Mouse (Mus musculus) MEL (cell line): Measurements from ENCODE around the gene Hexim1. TPM values are rescaled to one million over a fixed set of nuclear protein-coding genes. Genes with fewer than 3 reads are reported as not detected.
A peak's percentile ranks its signal among the peaks of the same experiment; 100 is the strongest.

ENCODE experiments used
- DNase-seq: peaks from one replicate; pipeline ENCODE4 v3.0.0; 2011; ENCODE audit warnings: low read depth, low spot score
- H3K27ac ChIP-seq: 2 replicates; pipeline ENCODE4 v1.5.1; 2012; ENCODE audit warnings: low read depth, mild to moderate bottlenecking, control low read depth, low read length, moderate library complexity; ENCODE audit not compliant: control insufficient read depth
- H3K27me3 ChIP-seq, 2 experiments: fragments of 150-350 bp in 1 of 2; sonication (generic) in 1 of 2; 2 replicates each; pipeline ENCODE4 v1.6.1; 2012; ENCODE audit warnings: low read length in 2 of 2, mild to moderate bottlenecking in 2 of 2, improper control_type of control experiment in 1 of 2, moderate library complexity in 1 of 2; ENCODE audit not compliant: insufficient read depth in 2 of 2, control insufficient read depth in 1 of 2
- H3K36me3 ChIP-seq, 2 experiments: 2 replicates each; pipeline ENCODE4 v1.6.1; 2012 to 2014; ENCODE audit warnings: low read length in 2 of 2, improper control_type of control experiment in 1 of 2, inconsistent platforms in 1 of 2, mild to moderate bottlenecking in 1 of 2; ENCODE audit not compliant: insufficient read depth in 2 of 2, control insufficient read depth in 1 of 2
- H3K4me1 ChIP-seq, 2 experiments: fragments of 150-350 bp in 1 of 2; sonication (generic) in 1 of 2; 2 replicates each; pipeline ENCODE4 v1.6.1; 2012; ENCODE audit warnings: low read length in 2 of 2, improper control_type of control experiment in 1 of 2, mild to moderate bottlenecking in 1 of 2; ENCODE audit not compliant: insufficient read depth in 2 of 2, control insufficient read depth in 1 of 2
- H3K4me3 ChIP-seq, 2 experiments: fragments of 150-350 bp in 1 of 2; sonication (generic) in 1 of 2; 2 replicates each; pipeline ENCODE4 v1.5.1; 2012; ENCODE audit warnings: low read depth in 2 of 2, low read length in 2 of 2, mild to moderate bottlenecking in 2 of 2, moderate library complexity in 2 of 2, control low read depth in 1 of 2, improper control_type of control experiment in 1 of 2; ENCODE audit not compliant: control insufficient read depth in 1 of 2, insufficient read depth in 1 of 2
- H3K79me2 ChIP-seq: 2 replicates; pipeline ENCODE4 v1.6.1; 2012; ENCODE audit warnings: mild to moderate bottlenecking, low read length, moderate library complexity; ENCODE audit not compliant: control insufficient read depth, poor library complexity, insufficient read depth
- H3K9ac ChIP-seq: 2 replicates; pipeline ENCODE4 v1.6.1; 2012; ENCODE audit warnings: low read depth, mild to moderate bottlenecking, control low read depth, low read length, moderate library complexity; ENCODE audit not compliant: control insufficient read depth, poor library complexity, severe bottlenecking
- H3K9me3 ChIP-seq: fragments of 150-350 bp; sonication (generic); replicated peaks from 2 replicates; pipeline ENCODE4 v1.6.1; 2012; ENCODE audit warnings: mild to moderate bottlenecking, low read length, improper control_type of control experiment, moderate library complexity; ENCODE audit not compliant: insufficient read depth
- CHD1 ChIP-seq: IDR thresholded peaks from 2 replicates; pipeline ENCODE4 v1.6.1; 2012; ENCODE audit warnings: low read depth, mild to moderate bottlenecking, inconsistent platforms, low read length, improper control_type of control experiment
- E2F4 ChIP-seq: IDR thresholded peaks from 2 replicates; pipeline ENCODE4 v1.6.1; 2011; ENCODE audit warnings: low read depth, low read length, improper control_type of control experiment, borderline replicate concordance
- GABPA ChIP-seq: IDR thresholded peaks from 2 replicates; pipeline ENCODE4 v1.6.1; 2012; ENCODE audit warnings: low read depth, mild to moderate bottlenecking, inconsistent platforms, low read length, improper control_type of control experiment, moderate library complexity
- HCFC1 ChIP-seq: IDR thresholded peaks from 2 replicates; pipeline ENCODE4 v1.6.1; 2012; ENCODE audit warnings: low read depth, mild to moderate bottlenecking, inconsistent platforms, low read length, improper control_type of control experiment, moderate library complexity
- JUND ChIP-seq: IDR thresholded peaks from 2 replicates; pipeline ENCODE4 v1.6.1; 2011; ENCODE audit warnings: low read depth, mild to moderate bottlenecking, improper control_type of control experiment, low read length
- KAT2A ChIP-seq: conservative IDR thresholded peaks from 2 replicates; pipeline ENCODE4 v1.6.1; 2012; ENCODE audit warnings: low read depth, low read length, improper control_type of control experiment, inconsistent platforms
- MAFK ChIP-seq: IDR thresholded peaks from 2 replicates; pipeline ENCODE4 v1.6.1; 2011; ENCODE audit warnings: low read depth, mild to moderate bottlenecking, low read length, improper control_type of control experiment, borderline replicate concordance
- MAX ChIP-seq: IDR thresholded peaks from 2 replicates; pipeline ENCODE4 v1.6.1; 2011; ENCODE audit warnings: low read length, improper control_type of control experiment
- MEF2A ChIP-seq: IDR thresholded peaks from 2 replicates; pipeline ENCODE4 v1.6.1; 2014; ENCODE audit warnings: low read depth, mild to moderate bottlenecking, inconsistent platforms, low read length, improper control_type of control experiment; ENCODE audit not compliant: poor library complexity, insufficient replicate concordance, severe bottlenecking; ENCODE audit errors: extremely low read depth
- NELFE ChIP-seq: IDR thresholded peaks from 2 replicates; pipeline ENCODE4 v1.6.1; 2011; ENCODE audit warnings: low read depth, low read length, improper control_type of control experiment
- NRF1 ChIP-seq: IDR thresholded peaks from 2 replicates; pipeline ENCODE4 v1.6.1; 2014; ENCODE audit warnings: low read depth, mild to moderate bottlenecking, inconsistent platforms, low read length, improper control_type of control experiment, moderate library complexity; ENCODE audit not compliant: poor library complexity, insufficient read depth, severe bottlenecking
- POLR2A ChIP-seq, 2 experiments: IDR thresholded peaks; 2 replicates each; pipeline ENCODE4 v1.6.1; 2011 to 2012; ENCODE audit warnings: low read length in 2 of 2, mild to moderate bottlenecking in 2 of 2, control low read depth in 1 of 2, improper control_type of control experiment in 1 of 2, low read depth in 1 of 2, moderate library complexity in 1 of 2; ENCODE audit not compliant: control insufficient read depth in 1 of 2, insufficient read depth in 1 of 2, poor library complexity in 1 of 2
- POLR2AphosphoS2 ChIP-seq: IDR thresholded peaks from 2 replicates; pipeline ENCODE4 v1.6.1; 2011; ENCODE audit warnings: low read length, improper control_type of control experiment
- POLR2AphosphoS5 ChIP-seq: IDR thresholded peaks from 2 replicates; pipeline ENCODE4 v1.6.1; 2012; ENCODE audit warnings: low read depth, borderline replicate concordance, mild to moderate bottlenecking, inconsistent platforms, low read length, moderate library complexity, mixed read lengths
- RCOR1 ChIP-seq: IDR thresholded peaks from 2 replicates; pipeline ENCODE4 v1.6.1; 2012; ENCODE audit warnings: low read depth, mild to moderate bottlenecking, inconsistent platforms, low read length, improper control_type of control experiment
- TCF12 ChIP-seq: IDR thresholded peaks from 2 replicates; pipeline ENCODE4 v1.6.1; 2014; ENCODE audit warnings: low read depth, mild to moderate bottlenecking, inconsistent platforms, low read length, improper control_type of control experiment, moderate library complexity
- USF2 ChIP-seq, 2 experiments: IDR thresholded peaks; 2 replicates each; pipeline ENCODE4 v1.6.1; 2011 to 2012; ENCODE audit warnings: improper control_type of control experiment in 2 of 2, low read length in 2 of 2, borderline replicate concordance in 1 of 2, inconsistent platforms in 1 of 2, low read depth in 1 of 2, mild to moderate bottlenecking in 1 of 2; ENCODE audit not compliant: insufficient read depth in 1 of 2
- ZC3H11A ChIP-seq: IDR thresholded peaks from 2 replicates; pipeline ENCODE4 v1.6.1; 2012; ENCODE audit warnings: low read depth, mild to moderate bottlenecking, inconsistent platforms, low read length, improper control_type of control experiment
- polyA plus RNA-seq, 2 experiments: library from polyadenylated mRNA; stranded (reverse) in 1 of 2; unstranded in 1 of 2; fragments of >175 nt in 1 of 2; fragments of >200 nt in 1 of 2; gene quantifications; 2 replicates each; pipeline versions ENCODE4 v1.2.1 to v1.2.4; 2012; ENCODE audit warnings: low replicate concordance in 2 of 2, low read depth in 1 of 2; ENCODE audit not compliant: insufficient read length in 2 of 2, insufficient read depth in 1 of 2, missing spikeins in 1 of 2
- total RNA-seq: library from RNA; depleted of rRNA; stranded (reverse); fragments of 300-350 nt; gene quantifications from 2 replicates; pipeline ENCODE4 v1.2.3, GENCODE M21; 2012

Hexim1 gene
- total and polyA plus RNA-seq, 3 experiments = 17.3 to 25.4 TPM; not detected in 1

- Histone ChIP-seq H3K9ac (no peak overlapping the region), H3K79me2 (no peaks in the 10 kb centered on the region), H3K27ac (no peak overlapping the region), H3K9me3 (no peaks in the 10 kb centered on the region), H3K36me3 (peaks cover 0 to 5% of the 10 kb centered on the region in 2 experiments; a peak in 2 of 4 replicates), H3K4me1 (peaks cover 2 to 7% of the 10 kb centered on the region in 2 experiments), H3K4me3 (no peak overlapping the region), H3K27me3 (no peaks in the 10 kb centered on the region)
- TF ChIP-seq ZC3H11A = no peak
- no peak for TF ChIP-seq USF2 (IDR thresholded peaks at IDR 0.05; ENCODE audit: borderline replicate concordance in 1 of 2, insufficient read depth in 1 of 2, low read depth in 1 of 2, low read length in 2 of 2)
- no peak for TF ChIP-seq NELFE
- TF ChIP-seq TCF12 = no peak
- no peak for TF ChIP-seq POLR2AphosphoS5
- no peak for TF ChIP-seq MEF2A
- no peak for TF ChIP-seq MAX
- no peak for TF ChIP-seq MAFK
- TF ChIP-seq RCOR1 = no peak
- no peak for TF ChIP-seq NRF1
- no peak for TF ChIP-seq HCFC1
- TF ChIP-seq KAT2A = no peak
- no peak for DNase-seq
Measured at GRCm38 (mm10) chr11:103141101-103141943, 25.3 kb downstream of the Hexim1 start.

- no peak overlapping the region for H3K27ac ChIP-seq
- TF ChIP-seq POLR2AphosphoS2 (no peak), POLR2A (IDR thresholded peaks at IDR 0.05; ENCODE audit: control insufficient read depth in 1 of 2, insufficient read depth in 1 of 2, low read depth in 1 of 2, low read length in 2 of 2, poor library complexity in 1 of 2) (no peak), E2F4 (no peak), JUND (peak; percentile 79; the same call in 1 of the 2 replicates), GABPA (no peak), CHD1 (no peak)
- no peaks in the 10 kb centered on the region for H3K79me2 ChIP-seq
- no peak overlapping the region for H3K9ac ChIP-seq
- H3K9me3 ChIP-seq = no peaks in the 10 kb centered on the region
- H3K4me3 ChIP-seq = no peak overlapping the region
- DNase-seq = no peak
- no peaks in the 10 kb centered on the region for H3K27me3 ChIP-seq
- H3K36me3 ChIP-seq = peaks cover 0 to 4% of the 10 kb centered on the region in 2 experiments; a peak in 1 of 4 replicates
- H3K4me1 ChIP-seq = peaks cover 0 to 5% of the 10 kb centered on the region in 2 experiments; a peak in 3 of 4 replicates
Measured at GRCm38 (mm10) chr11:103141944-103142255, 25.9 kb downstream of the Hexim1 start.
